In genomic region chr2:154465914-154466335, GRCm38 (mm10) we compare ENCODE assay signal across 13 mouse cellular contexts. TPM values are rescaled to one million over a fixed set of nuclear protein-coding genes. Genes with fewer than 3 reads are reported as not detected.
A peak's percentile ranks its signal among the peaks of the same experiment; 100 is the strongest.
DNase-seq lines count a peak whose midpoint lies in the region; ATAC-seq and TF ChIP-seq lines count a peak whose summit lies in the region.
"Had no signal": no experiment of that assay in that cellular context is flagged by ENCODE, and none has a peak within 500 bp of the region (broad histone marks: within the 10 kb centered on the region; RNA-seq: fewer than 3 reads in every experiment).

No protein-coding gene starts in this region.

- WGBS in heart, embryonic 13.5 days = 94% methylated on average over 1 of the region's 1 CpGs
- 47% methylated on average over 1 of the region's 1 CpGs for WGBS in forebrain, embryonic 13.5 days
- whole genome bisulfite sequencing in midbrain, embryonic 11.5 days = 43% methylated on average over 1 of the region's 1 CpGs
- 95% methylated on average over 1 of the region's 1 CpGs for WGBS in heart, adult 2 months

- H3K4me1 ChIP-seq in heart, embryonic 13.5 days = peaks cover 63% of the 10 kb centered on the region
- H3K4me1 ChIP-seq in forebrain, embryonic 13.5 days = peaks cover 29% of the 10 kb centered on the region
- H3K4me1 ChIP-seq in midbrain, embryonic 11.5 days (ENCODE audit: control insufficient read depth, insufficient read depth, low read length) = peaks cover 9% of the 10 kb centered on the region; the same call in 1 of the 2 replicates
- H3K4me1 ChIP-seq in heart, adult 2 months (ENCODE audit: control insufficient read depth, insufficient read depth, low read length) = peaks cover 1% of the 10 kb centered on the region

- no peak for TF ChIP-seq CTCF in layer of hippocampus, adult 2 months (conservative IDR thresholded peaks at IDR 0.05)
- TF ChIP-seq CTCF in heart, adult 2 months (IDR thresholded peaks at IDR 0.05) = no peak

- H3K9me3 ChIP-seq in heart, embryonic 13.5 days = no peaks in the 10 kb centered on the region
- no peaks in the 10 kb centered on the region for H3K9me3 ChIP-seq in forebrain, embryonic 13.5 days (replicated peaks)
- H3K9me3 ChIP-seq in midbrain, embryonic 11.5 days (ENCODE audit: control insufficient read depth, low read length) = no peaks in the 10 kb centered on the region

- no peak for TF ChIP-seq POLR2A in heart, adult 2 months (IDR thresholded peaks at IDR 0.05; ENCODE audit: insufficient read depth, low read depth, low read length)

- H3K9ac ChIP-seq in heart, embryonic 13.5 days = no peak overlapping the region
- H3K9ac ChIP-seq in forebrain, embryonic 13.5 days = no peak overlapping the region
- H3K9ac ChIP-seq in midbrain, embryonic 11.5 days (ENCODE audit: low read length) = no peak overlapping the region
- no peak overlapping the region for H3K9ac ChIP-seq in heart, adult 2 months (ENCODE audit: low read depth, low read length)
- H3K9ac ChIP-seq: limb, embryonic 13.5 days had no signal

- no peaks in the 10 kb centered on the region for H3K27me3 ChIP-seq in heart, embryonic 13.5 days (replicated peaks)
- no peaks in the 10 kb centered on the region for H3K27me3 ChIP-seq in forebrain, embryonic 13.5 days
- H3K27me3 ChIP-seq in midbrain, embryonic 11.5 days (ENCODE audit: control insufficient read depth, insufficient read depth, low read length) = no peaks in the 10 kb centered on the region
- no peaks in the 10 kb centered on the region for H3K27me3 ChIP-seq in heart, adult 2 months (ENCODE audit: control insufficient read depth, insufficient read depth, low read length)
- H3K27me3 ChIP-seq: limb, embryonic 13.5 days had no signal

- no peaks in the 10 kb centered on the region; the same call in 1 of the 2 replicates for H3K79me2 ChIP-seq in heart, adult 2 months (replicated peaks; ENCODE audit: control insufficient read depth, insufficient read depth, low read length)

- no peak for DNase-seq in heart, postnatal 25 days (ENCODE audit: low spot score)
- DNase-seq in midbrain, embryonic 11.5 days (ENCODE audit: low spot score, missing footprints) = peak; percentile 86
- DNase-seq in thymus, postnatal 25 days = peak; percentile 64
- DNase-seq in layer of hippocampus, adult 2 months (ENCODE audit: low spot score in 2 of 2) = no peak
- no peak for DNase-seq in kidney, postnatal 36 days
- DNase-seq in heart, adult 2 months = no peak
- DNase-seq: B cell, adult 2 months; kidney, adult 11 months; right cerebral cortex, postnatal 4 days had no signal

- no peak overlapping the region for H3K4me3 ChIP-seq in heart, embryonic 13.5 days
- no peak overlapping the region for H3K4me3 ChIP-seq in forebrain, embryonic 13.5 days
- H3K4me3 ChIP-seq in midbrain, embryonic 11.5 days (ENCODE audit: low read depth, low read length) = no peak overlapping the region
- no peak overlapping the region for H3K4me3 ChIP-seq in layer of hippocampus, adult 2 months
- no peak overlapping the region for H3K4me3 ChIP-seq in heart, adult 2 months
- H3K4me3 ChIP-seq: limb, embryonic 13.5 days had no signal

- no peak for TF ChIP-seq EP300 in heart, adult 2 months (IDR thresholded peaks at IDR 0.05; ENCODE audit: insufficient read depth, low read depth, low read length)

- peaks cover 8% of the 10 kb centered on the region for H3K36me3 ChIP-seq in heart, embryonic 13.5 days
- 0 out of 2 replicates have a peak, but pooled peaks cover 8% of the 10 kb centered on the region for H3K36me3 ChIP-seq in forebrain, embryonic 13.5 days (ENCODE audit: poor library complexity, severe bottlenecking)
- no peaks in the 10 kb centered on the region for H3K36me3 ChIP-seq in midbrain, embryonic 11.5 days (ENCODE audit: control insufficient read depth, insufficient read depth, low read length)
- no peaks in the 10 kb centered on the region; the same call in 1 of the 2 replicates for H3K36me3 ChIP-seq in heart, adult 2 months (ENCODE audit: control insufficient read depth, insufficient read depth, low read length)

- H3K27ac ChIP-seq in heart, embryonic 13.5 days (replicated peaks) = 0 out of 2 replicates have a peak overlapping the region, but pooled peaks have one; percentile 15
- peak overlapping the region; percentile 63; the same call in 1 of the 2 replicates for H3K27ac ChIP-seq in forebrain, embryonic 13.5 days
- H3K27ac ChIP-seq in midbrain, embryonic 11.5 days (ENCODE audit: low read depth, low read length) = peak overlapping the region; percentile 53
- no peak overlapping the region for H3K27ac ChIP-seq in layer of hippocampus, adult 2 months
- H3K27ac ChIP-seq in heart, adult 2 months = no peak overlapping the region
- H3K27ac ChIP-seq: limb, embryonic 13.5 days had no signal

- intact Hi-C loops in heart, postnatal 25 days (cut with DNase I) = no loop called here
- intact Hi-C loops in heart, adult 2 months (cut with DNase I) = no loop called here

- ATAC-seq in heart, embryonic 13.5 days (ENCODE audit: extremely low read depth, insufficient number of reproducible peaks, low FRiP score, low TSS enrichment) = no peak
- peak; percentile 82 for ATAC-seq in forebrain, embryonic 13.5 days
- ATAC-seq in midbrain, embryonic 11.5 days (ENCODE audit: low FRiP score) = peak; percentile 87
- ATAC-seq: activated CD4-positive, CD25-positive, alpha-beta regulatory T cell, adult 4 months had no signal

- H3K4me2 ChIP-seq in heart, embryonic 13.5 days = no peak overlapping the region
- H3K4me2 ChIP-seq in forebrain, embryonic 13.5 days = no peak overlapping the region
- H3K4me2 ChIP-seq in midbrain, embryonic 11.5 days = no peak overlapping the region
- H3K4me2 ChIP-seq: limb, embryonic 13.5 days had no signal

RNA-seq across cellular contexts. Expression of gene Cbfa2t2, which starts 29.6 kb away (rescaled TPM):
- 28.3 and 29.2 TPM in 2 replicates for polyA plus RNA-seq in heart, embryonic 13.5 days (2015; fragmentation: Nextera tagmentation; extraction: Ambion mirVana)
- 10 to 100 TPM; 14.3 to 18.4 TPM for total RNA-seq in heart, postnatal 25 days (2021)
- polyA plus RNA-seq in forebrain, embryonic 13.5 days (2015; fragmentation: Nextera tagmentation; extraction: Ambion mirVana) = 69.4 and 79.1 TPM in 2 replicates
- polyA plus RNA-seq in midbrain, embryonic 11.5 days (2014; fragmentation: Nextera tagmentation; extraction: Ambion mirVana) = 75.2 and 76.1 TPM in 2 replicates
- 10 to 100 TPM; 55.1 to 55.8 TPM for total RNA-seq in layer of hippocampus, adult 2 months (2021)
- total RNA-seq in heart, adult 2 months (2021) = 10 to 100 TPM; 15.6 to 17.3 TPM
- polyA plus RNA-seq in heart, adult 2 months (2012; rRNA removed) = 7.8 and 14.4 TPM in 2 replicates

RNA-seq across cellular contexts. Expression of gene Snta1, which starts 58.0 kb away (rescaled TPM):
- polyA plus RNA-seq in heart, embryonic 13.5 days (2015; fragmentation: Nextera tagmentation; extraction: Ambion mirVana) = 38.0 and 41.5 TPM in 2 replicates
- 10 to 100 TPM; 88.8 to 90.4 TPM for total RNA-seq in heart, postnatal 25 days (2021)
- 3.8 and 4.1 TPM in 2 replicates for polyA plus RNA-seq in forebrain, embryonic 13.5 days (2015; fragmentation: Nextera tagmentation; extraction: Ambion mirVana)
- 2.0 and 2.3 TPM in 2 replicates for polyA plus RNA-seq in midbrain, embryonic 11.5 days (2014; fragmentation: Nextera tagmentation; extraction: Ambion mirVana)
- total RNA-seq in layer of hippocampus, adult 2 months (2021) = 10 to 100 TPM; 46.2 to 46.9 TPM
- 10 to 100 TPM; 73.6 to 95.0 TPM for total RNA-seq in heart, adult 2 months (2021)
- 64.8 and 66.0 TPM in 2 replicates for polyA plus RNA-seq in heart, adult 2 months (2012; rRNA removed)
- polyA plus RNA-seq: activated CD4-positive, CD25-positive, alpha-beta regulatory T cell, adult 4 months had no signal

Comparison
In these comparisons a context has a peak if more than half of its experiments do, and no peak if none do; other contexts are left out.
1. H3K27ac ChIP-seq: peak in heart, embryonic 13.5 days (single experiment), forebrain, embryonic 13.5 days (single experiment) and midbrain, embryonic 11.5 days (single experiment); none in layer of hippocampus, adult 2 months (single experiment) and heart, adult 2 months (single experiment).
2. DNase-seq: peak in midbrain, embryonic 11.5 days (single experiment) and thymus, postnatal 25 days (single experiment); none in heart, postnatal 25 days (single experiment), layer of hippocampus, adult 2 months (0 of 2), kidney, postnatal 36 days (0 of 2) and heart, adult 2 months (0 of 2).